Mouse (Mus musculus) limb, embryonic 10.5 days (tissue): ENCODE measurements around the gene Snrnp200. TPM values are rescaled to one million over a fixed set of nuclear protein-coding genes. Genes with fewer than 3 reads are reported as not detected.
"Not testable (repeated sequence)": the region's sequence is repeated elsewhere in the genome, so short reads cannot be mapped to it uniquely, and the experiment has no call there.

Source experiments
- DNase-seq: peaks from one replicate; pipeline ENCODE4 v3.0.0-alpha.2; 2017; ENCODE audit warnings: low spot score
- H3K27ac ChIP-seq: fragments of 300-500 bp; sonication (generic); 2 replicates; pipeline ENCODE4 v1.5.1; 2016; ENCODE audit warnings: mild to moderate bottlenecking
- H3K27me3 ChIP-seq: fragments of 300-500 bp; sonication (generic); 2 replicates; pipeline ENCODE4 v1.6.1; 2016; ENCODE audit warnings: low read depth, mild to moderate bottlenecking; ENCODE audit not compliant: poor library complexity, severe bottlenecking
- H3K36me3 ChIP-seq: fragments of 300-500 bp; sonication (generic); 2 replicates; pipeline ENCODE4 v1.6.1; 2016; ENCODE audit warnings: mild to moderate bottlenecking, moderate library complexity
- H3K4me1 ChIP-seq: fragments of 300-500 bp; sonication (generic); 2 replicates; pipeline ENCODE4 v1.6.1; 2016
- H3K4me3 ChIP-seq: fragments of 300-500 bp; sonication (generic); 2 replicates; pipeline ENCODE4 v1.5.1; 2016; ENCODE audit warnings: mild to moderate bottlenecking, moderate library complexity
- H3K9me3 ChIP-seq: fragments of 300-500 bp; sonication (generic); replicated peaks from 2 replicates; pipeline ENCODE4 v1.6.1; 2016; ENCODE audit warnings: mild to moderate bottlenecking
- WGBS: fragments of 180-500 bp; shearing (Covaris S2); methylation state at CpG from one replicate; pipeline ENCODE4 v1.1.7; 2016; 5-methylcytosine and 5-hydroxymethylcytosine counted together
- polyA plus RNA-seq: library from polyadenylated mRNA; unstranded; fragments of >200 nt; fragmentation: Nextera tagmentation; extraction: Ambion mirVana; gene quantifications from 2 replicates; pipeline ENCODE4 v1.2.1, GENCODE M21; 2016

The Snrnp200 gene
- polyA plus RNA-seq = 103 and 113 TPM in 2 replicates

DNA sequence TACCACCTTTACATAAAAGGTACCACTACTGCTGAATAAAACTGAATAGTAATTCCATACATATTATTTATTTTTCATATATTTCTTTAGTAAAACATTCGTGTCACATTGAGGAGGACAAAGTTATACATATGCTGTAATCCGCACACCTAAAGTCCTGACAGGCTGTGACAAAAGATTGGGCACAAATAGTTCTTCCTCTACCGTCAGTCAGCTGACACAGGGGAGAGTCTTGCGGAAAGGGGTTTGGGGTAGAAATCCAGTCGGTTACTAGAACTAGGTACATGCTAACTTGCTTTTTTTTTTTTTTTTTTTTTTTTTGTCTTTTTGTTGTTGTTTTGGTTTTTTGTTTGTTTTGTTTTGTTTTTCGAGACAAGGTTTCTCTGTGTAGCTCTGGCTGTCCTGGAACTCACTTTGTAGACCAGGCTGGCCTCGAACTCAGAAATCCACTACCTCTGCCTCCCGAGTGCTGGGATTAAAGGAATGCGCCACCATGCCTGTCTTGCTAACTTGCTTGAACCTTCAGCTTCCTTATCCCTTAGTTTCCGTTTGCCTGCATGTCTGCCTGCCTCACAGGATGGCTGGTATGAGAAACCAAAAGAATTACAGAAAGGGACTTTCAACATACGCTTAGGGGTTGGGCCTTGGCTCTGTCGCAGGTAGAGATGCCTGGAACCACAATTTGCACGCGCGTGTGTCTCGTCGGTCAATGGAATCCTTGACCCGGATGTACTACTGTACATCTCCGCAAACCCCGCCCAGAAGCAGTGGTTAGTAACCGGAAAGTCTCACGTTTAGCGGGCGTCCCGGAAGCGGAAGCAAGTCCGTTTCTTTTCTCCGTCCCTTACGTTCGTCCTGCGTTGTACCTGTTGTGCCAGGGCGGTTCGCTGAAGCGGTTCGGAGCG, at the start of gene Snrnp200, which contains the start of gene 1810024B03Rik:
Gene Snrnp200, plus strand, starts transcription at position 840 of the 905 bp plus-strand sequence.
Gene 1810024B03Rik, minus strand, starts transcription at position 734 of the 905 bp plus-strand sequence.
- Histone ChIP-seq H3K36me3 (peaks cover 42% of the 10 kb centered on the region), H3K27ac (peak within 1 kb of the TSS; percentile 81), H3K9me3 (no peaks in the 10 kb centered on the region), H3K4me3 (peak within 1 kb of the TSS; percentile 64), H3K4me1 (peaks cover 15% of the 10 kb centered on the region), H3K27me3 (no peaks in the 10 kb centered on the region)
- WGBS = 12% methylated on average over 36 of the region's 36 CpGs
- DNase-seq = peak; percentile 94

DNA sequence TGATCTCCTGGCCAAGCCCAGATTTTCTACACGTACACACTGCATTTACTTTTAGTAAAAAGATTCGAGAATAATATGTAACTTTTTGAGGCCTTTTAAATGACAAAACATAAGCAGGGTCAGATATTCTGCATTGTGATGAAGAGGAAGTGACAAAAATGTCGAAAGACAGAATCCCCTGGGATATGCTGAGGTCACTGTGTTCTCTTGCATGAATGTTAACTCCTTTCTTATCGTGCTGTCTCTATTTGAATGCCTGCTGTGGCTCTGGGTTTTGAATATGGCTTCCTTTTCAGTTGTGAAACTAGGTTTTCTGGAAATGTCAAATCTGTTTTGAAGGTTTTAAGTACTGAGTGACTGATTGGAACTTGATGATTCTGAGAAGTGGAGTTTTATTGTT, 42.5 kb upstream of the Snrnp200 start:
- Histone ChIP-seq H3K9me3 (no peaks in the 10 kb centered on the region), H3K4me3 (no peak overlapping the region), H3K4me1 (no peaks in the 10 kb centered on the region), H3K27me3 (no peaks in the 10 kb centered on the region), H3K36me3 (no peaks in the 10 kb centered on the region), H3K27ac (no peak overlapping the region)
- WGBS = 69% methylated on average over 4 of the region's 4 CpGs
- DNase-seq = no peak

DNA sequence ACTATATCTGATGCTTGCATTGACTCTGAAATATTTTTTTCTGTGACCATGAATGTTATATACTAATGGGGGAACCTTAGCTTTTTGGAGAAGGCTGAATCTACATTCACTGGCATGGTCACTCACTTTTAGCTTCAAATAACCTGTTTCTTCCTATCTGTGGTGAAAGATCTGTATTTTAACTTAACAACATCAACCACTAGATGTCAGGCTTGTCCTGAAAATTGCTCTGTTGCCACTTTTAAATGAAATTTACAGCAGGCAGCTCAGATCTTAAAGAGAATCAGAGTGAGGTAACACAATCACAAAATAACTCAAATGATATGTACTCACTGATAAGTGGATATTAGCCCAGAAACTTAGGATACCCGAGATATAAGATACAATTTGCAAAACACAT, 41.9 kb upstream of the Snrnp200 start:
- not testable (repeated sequence) for H3K27ac ChIP-seq, H3K4me1 ChIP-seq, H3K36me3 ChIP-seq, DNase-seq, H3K9me3 ChIP-seq, H3K4me3 ChIP-seq, H3K27me3 ChIP-seq
- 15% methylated on average over 1 of the region's 1 CpGs for WGBS

DNA sequence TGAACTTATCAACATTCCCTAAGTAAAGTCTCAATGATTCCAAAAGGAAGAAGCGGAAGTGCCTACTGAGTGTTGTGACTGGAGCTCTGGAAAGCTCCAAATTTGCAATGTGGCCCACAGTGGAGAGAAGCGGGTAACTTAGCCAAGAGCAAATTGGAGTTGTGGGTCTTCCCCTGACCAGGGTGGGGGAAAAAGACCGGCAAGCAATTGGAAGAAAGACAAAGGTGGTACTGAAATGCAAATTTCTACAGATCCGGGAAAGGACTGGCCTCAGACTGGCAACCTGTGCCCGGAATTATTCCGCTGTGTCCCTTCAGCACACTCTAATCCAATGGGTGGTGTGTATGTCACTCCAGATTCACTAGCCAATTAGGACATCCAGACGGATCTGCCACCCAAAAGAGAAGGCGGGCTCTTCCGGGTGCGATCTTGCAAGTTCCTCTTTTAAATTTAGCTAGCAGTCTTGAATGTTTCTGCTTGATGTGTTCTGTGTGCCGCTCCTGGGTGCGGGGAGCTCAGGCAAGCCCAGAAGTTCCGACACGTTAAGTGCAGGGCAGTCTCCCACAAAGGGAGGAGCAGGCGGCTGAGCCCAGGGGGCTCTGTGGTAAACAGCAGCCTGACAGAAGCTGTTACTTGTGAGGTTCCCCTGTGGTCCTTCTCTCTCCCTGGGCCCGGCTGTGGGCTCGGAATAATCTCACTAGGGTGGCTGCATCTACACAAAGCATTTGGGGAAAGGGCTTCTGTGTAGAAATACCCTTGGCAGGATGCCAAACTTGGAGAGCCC, 25.4 kb upstream of the Snrnp200 start:
- Histone ChIP-seq H3K27me3 (no peaks in the 10 kb centered on the region), H3K4me3 (peak overlapping the region; percentile 54), H3K27ac (peak overlapping the region; percentile 80), H3K36me3 (no peaks in the 10 kb centered on the region), H3K4me1 (no peaks in the 10 kb centered on the region), H3K9me3 (no peaks in the 10 kb centered on the region)
- 4% methylated on average over 17 of the region's 17 CpGs for WGBS
- DNase-seq = peak; percentile 69

DNA sequence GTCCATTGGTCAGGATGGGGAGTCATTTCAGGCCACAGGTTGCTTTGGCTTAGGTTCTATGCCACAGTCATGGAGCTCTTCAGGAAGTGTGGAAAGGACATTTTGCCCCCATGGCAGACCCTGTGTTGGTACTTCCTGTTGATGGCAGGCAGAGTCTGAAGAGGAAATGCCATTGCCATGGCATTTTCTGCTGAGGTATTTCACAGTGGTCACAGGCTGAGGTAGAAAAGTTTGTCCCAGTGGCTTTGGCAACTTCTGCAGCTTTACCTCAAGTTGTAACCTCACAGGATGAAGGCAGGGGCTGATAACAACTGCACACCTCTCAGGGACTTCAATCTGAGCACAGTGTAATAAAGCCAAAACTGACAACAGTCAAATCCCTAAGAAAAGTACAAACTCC, 18.6 kb upstream of the Snrnp200 start:
- H3K4me1 ChIP-seq = no peaks in the 10 kb centered on the region
- H3K4me3 ChIP-seq = no peak overlapping the region
- DNase-seq = no peak

DNA sequence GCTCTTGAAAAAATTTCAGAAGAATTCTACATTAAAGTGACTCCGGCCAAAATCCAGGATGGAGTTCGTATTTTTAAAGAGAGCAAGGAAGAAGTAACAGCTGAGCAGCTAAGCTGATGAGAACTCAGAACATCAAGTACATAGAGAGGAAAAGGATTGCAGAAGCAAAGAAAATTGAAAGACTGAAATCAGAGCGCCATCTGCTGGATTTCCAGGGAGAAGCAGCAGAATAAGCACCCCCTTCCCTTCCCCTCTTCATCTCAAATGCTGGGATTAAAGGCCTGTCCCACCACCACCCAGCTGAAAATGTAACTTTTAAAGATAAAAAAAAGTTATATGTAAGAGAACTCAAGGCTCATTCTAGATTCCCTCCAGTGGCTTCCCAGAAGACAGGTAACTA, 3.3 kb upstream of the Snrnp200 start:
- 39% methylated on average over 3 of the region's 3 CpGs for WGBS
- Histone ChIP-seq H3K27ac (no peak overlapping the region), H3K4me3 (no peak overlapping the region), H3K9me3 (no peaks in the 10 kb centered on the region), H3K36me3 (peaks cover 40% of the 10 kb centered on the region), H3K27me3 (no peaks in the 10 kb centered on the region), H3K4me1 (peaks cover 15% of the 10 kb centered on the region)
- DNase-seq = peak; percentile 69

More for the DNA sequence above, 18.6 kb upstream of the Snrnp200 start:
- Histone ChIP-seq H3K36me3 (no peaks in the 10 kb centered on the region), H3K27ac (no peak overlapping the region), H3K27me3 (no peaks in the 10 kb centered on the region), H3K9me3 (no peaks in the 10 kb centered on the region)

DNA sequence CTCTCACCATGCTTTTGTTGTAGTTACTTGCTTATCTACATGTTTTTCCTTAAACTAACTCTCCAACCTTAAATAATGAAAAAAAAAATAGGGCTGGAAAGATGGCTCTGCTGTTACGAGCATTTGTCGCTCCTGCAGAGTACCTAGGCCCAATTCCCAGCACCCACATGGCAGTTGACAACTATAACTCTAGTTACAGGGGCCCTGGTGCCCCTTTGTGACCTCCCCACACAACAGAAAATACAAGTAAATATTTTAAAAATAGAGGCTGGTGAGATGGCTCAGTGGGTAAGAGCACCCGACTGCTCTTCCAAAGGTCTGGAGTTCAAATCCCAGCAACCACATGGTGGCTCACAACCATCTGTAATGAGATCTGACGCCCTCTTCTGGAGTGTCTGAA, 2.2 kb upstream of the Snrnp200 start:
- H3K9me3 ChIP-seq, H3K27me3 ChIP-seq, DNase-seq, H3K27ac ChIP-seq, H3K4me3 ChIP-seq: not testable (repeated sequence)
- Histone ChIP-seq H3K4me1 (peaks cover 15% of the 10 kb centered on the region), H3K36me3 (peaks cover 41% of the 10 kb centered on the region)
- 93% methylated on average over 4 of the region's 4 CpGs for WGBS

DNA sequence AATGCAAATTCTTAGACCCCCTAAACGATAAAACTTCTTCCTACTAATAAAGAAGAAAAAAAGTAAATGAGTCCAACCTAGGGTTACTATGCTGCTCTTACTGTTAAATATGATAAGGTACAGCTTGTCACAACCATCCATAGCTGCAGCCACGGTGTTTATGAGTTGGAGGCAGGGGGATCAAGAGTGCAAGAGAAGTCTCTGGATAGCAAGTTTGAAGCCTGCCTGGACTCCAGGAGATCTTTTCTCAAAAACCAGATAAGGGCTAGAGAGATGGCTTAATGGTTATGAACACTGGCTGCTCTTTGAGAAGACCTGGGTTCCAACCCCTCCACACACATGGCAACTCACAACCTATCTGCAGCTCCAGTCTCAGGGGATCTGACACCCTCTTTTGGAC, 1.3 kb upstream of the Snrnp200 start:
- H3K27me3 ChIP-seq = no peaks in the 10 kb centered on the region
- peaks cover 15% of the 10 kb centered on the region for H3K4me1 ChIP-seq
- 93% methylated on average over 2 of the region's 2 CpGs for WGBS
- no peaks in the 10 kb centered on the region for H3K9me3 ChIP-seq
- no peak for DNase-seq
- 0 out of 2 replicates have a peak overlapping the region, but pooled peaks have one; percentile 64 for H3K4me3 ChIP-seq
- peaks cover 42% of the 10 kb centered on the region for H3K36me3 ChIP-seq
- no peak overlapping the region for H3K27ac ChIP-seq

DNA sequence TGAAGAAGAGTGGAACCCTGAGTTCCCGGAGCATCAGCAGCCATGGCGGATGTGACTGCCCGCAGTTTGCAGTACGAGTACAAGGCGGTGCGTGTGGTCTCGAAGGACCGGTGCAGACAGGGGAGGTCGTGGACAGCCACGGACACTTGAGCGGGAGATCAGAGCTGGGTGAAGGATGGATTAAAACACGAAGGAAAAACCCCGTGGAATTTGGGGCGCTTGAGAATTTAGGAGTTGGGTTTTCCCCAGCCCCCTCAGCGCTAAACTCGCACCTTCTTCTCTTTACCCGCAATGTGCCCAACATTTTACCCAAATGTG, 225 bp downstream of the Snrnp200 start:
- H3K4me1 ChIP-seq = peaks cover 15% of the 10 kb centered on the region
- H3K27me3 ChIP-seq = no peaks in the 10 kb centered on the region
- no peaks in the 10 kb centered on the region for H3K9me3 ChIP-seq
- H3K36me3 ChIP-seq = peaks cover 42% of the 10 kb centered on the region
- no peak for DNase-seq
- peak overlapping the region; percentile 64 for H3K4me3 ChIP-seq
- peak overlapping the region; percentile 81 for H3K27ac ChIP-seq
- under 1% methylated on average over 17 of the region's 17 CpGs for WGBS

DNA sequence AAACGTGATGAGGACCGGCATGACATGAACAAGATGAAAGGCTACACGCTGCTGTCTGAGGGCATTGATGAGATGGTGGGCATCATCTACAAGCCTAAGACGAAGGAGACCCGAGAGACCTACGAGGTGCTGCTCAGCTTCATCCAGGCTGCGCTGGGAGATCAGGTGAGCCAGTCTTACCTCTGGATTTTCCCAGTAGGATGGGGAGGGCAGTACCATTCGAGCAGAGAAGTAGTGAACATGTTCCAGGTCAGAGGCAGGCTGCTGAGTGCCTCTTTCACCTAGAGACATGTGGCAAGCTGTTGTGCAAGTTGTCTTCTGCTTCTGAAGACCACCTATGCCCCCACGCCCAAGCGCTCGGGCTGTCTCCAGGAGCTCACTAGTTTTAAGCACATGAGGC, 2.5 kb downstream of the Snrnp200 start:
- no peak for DNase-seq
- H3K9me3 ChIP-seq = no peaks in the 10 kb centered on the region
- H3K4me3 ChIP-seq = no peak overlapping the region
- no peaks in the 10 kb centered on the region for H3K27me3 ChIP-seq
- 96% methylated on average over 11 of the region's 11 CpGs for WGBS
- peaks cover 15% of the 10 kb centered on the region for H3K4me1 ChIP-seq
- H3K36me3 ChIP-seq = peaks cover 61% of the 10 kb centered on the region
- H3K27ac ChIP-seq = no peak overlapping the region

DNA sequence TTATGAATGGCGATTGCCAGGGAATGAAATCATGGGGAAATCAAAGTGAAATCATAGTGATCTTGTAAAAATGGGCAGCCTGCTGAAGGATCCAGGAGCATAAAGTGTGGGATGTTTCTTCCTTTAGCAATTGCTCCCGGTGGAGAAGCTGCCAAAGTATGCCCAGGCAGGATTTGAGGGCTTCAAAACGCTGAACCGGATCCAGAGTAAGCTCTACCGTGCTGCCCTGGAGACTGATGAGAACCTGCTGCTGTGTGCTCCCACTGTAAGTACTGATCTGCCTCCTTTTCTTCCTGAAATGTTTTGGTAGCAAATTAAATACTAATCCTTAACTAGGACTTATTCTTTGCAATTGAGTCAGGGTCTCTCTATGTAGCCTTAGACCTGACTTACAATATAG, 9.6 kb downstream of the Snrnp200 start:
- no peaks in the 10 kb centered on the region for H3K9me3 ChIP-seq

DNA sequence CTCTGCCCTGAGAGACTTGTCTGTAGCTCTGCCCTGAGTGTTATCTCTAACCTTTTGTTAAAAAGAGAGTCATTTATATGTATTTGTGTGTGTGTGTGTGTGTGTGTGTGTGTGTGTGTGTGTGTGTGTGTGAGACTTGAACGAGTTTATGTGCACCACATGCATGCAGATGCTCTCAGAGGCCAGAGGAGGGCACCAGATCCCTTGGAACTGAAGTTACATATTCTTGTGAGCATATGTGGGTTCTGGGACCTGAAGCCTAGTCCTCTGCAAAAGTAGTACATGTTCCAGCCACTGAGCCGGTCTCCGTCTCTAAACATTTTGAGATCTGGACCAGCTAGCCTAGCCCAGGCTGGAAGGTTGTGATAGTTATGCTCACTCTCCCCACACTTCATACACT, 17.1 kb downstream of the Snrnp200 start:
- Histone ChIP-seq H3K27ac (no peak overlapping the region), H3K27me3 (no peaks in the 10 kb centered on the region), H3K4me1 (no peaks in the 10 kb centered on the region), H3K36me3 (peaks cover 100% of the 10 kb centered on the region), H3K4me3 (no peak overlapping the region), H3K9me3 (no peaks in the 10 kb centered on the region)
- 99% methylated on average over 3 of the region's 3 CpGs for WGBS
- no peak for DNase-seq

More for the DNA sequence above, 9.6 kb downstream of the Snrnp200 start:
- WGBS = 94% methylated on average over 5 of the region's 5 CpGs
- Histone ChIP-seq H3K4me1 (no peaks in the 10 kb centered on the region), H3K27ac (no peak overlapping the region), H3K4me3 (no peak overlapping the region), H3K27me3 (no peaks in the 10 kb centered on the region), H3K36me3 (peaks cover 99% of the 10 kb centered on the region)
- no peak for DNase-seq
